Mouse (Mus musculus) megakaryocyte, adult 5-6 weeks (primary cell): ENCODE data around the gene Rnf187. TPM values are rescaled to one million over a fixed set of nuclear protein-coding genes. Genes with fewer than 3 reads are reported as not detected.
A peak's percentile ranks its signal among the peaks of the same experiment; 100 is the strongest.

ENCODE experiments used
- ATAC-seq: 2 replicates; pipeline ENCODE4 v1.8.0; 2016; ENCODE audit warnings: mild to moderate bottlenecking, inconsistent platforms; ENCODE audit not compliant: poor library complexity, severe bottlenecking
- total RNA-seq, 2 experiments: library from RNA; stranded (forward) in 1 of 2; stranded (reverse) in 1 of 2; fragments of 153-499, 151-499 nt in 1 of 2; fragments of 221-1000, 200-1000 nt in 1 of 2; gene quantifications; 2 replicates each; pipeline versions ENCODE4 v1.2.3 to v1.2.4; 2015 to 2017

The Rnf187 gene
- total RNA-seq (2015) (42.6 and 42.9 TPM in 2 replicates), total RNA-seq (2017) (49.7 and 61.7 TPM in 2 replicates)

DNA sequence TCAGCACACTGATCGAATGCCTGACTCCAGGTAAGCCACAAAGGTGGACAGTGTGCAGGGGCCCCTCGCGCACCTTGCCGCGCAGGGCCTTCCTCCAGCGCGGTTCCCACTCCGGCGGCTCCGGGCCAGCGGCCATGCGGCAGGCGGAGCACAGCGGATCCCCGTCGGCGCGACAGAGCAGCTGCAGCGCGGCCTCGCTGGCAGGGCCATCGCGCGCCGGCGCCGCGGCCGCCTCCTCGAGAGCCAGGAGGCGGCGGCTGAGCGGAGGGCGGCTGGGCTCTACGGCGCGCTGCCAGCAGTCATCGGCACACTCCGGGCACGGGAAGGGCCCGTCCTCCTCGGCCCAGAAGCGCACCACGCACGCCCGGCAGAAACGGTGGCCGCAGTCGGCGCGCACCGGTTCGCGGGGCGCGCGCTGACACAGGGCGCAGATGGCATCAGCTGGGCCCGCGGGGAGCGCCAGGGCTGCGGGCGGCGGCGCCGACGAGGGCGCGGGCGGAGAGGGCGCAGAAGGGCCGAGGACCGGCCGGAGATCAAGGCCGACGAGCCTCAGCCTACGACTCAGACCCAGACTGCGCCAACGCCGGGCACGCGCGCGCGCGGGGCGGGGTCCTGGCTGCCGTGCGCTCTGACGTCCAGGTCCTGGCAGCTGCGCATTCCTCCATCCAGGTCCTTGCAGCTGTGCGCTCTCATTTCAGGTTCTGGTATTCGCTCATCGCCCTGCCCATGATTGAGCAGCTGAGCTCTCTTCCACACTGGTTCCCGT lies at the start of gene Rnf187:
Rnf187 (minus strand) TSS at position 595 of the 766 bp plus-strand sequence.
- ATAC-seq, result peak; percentile 98

DNA sequence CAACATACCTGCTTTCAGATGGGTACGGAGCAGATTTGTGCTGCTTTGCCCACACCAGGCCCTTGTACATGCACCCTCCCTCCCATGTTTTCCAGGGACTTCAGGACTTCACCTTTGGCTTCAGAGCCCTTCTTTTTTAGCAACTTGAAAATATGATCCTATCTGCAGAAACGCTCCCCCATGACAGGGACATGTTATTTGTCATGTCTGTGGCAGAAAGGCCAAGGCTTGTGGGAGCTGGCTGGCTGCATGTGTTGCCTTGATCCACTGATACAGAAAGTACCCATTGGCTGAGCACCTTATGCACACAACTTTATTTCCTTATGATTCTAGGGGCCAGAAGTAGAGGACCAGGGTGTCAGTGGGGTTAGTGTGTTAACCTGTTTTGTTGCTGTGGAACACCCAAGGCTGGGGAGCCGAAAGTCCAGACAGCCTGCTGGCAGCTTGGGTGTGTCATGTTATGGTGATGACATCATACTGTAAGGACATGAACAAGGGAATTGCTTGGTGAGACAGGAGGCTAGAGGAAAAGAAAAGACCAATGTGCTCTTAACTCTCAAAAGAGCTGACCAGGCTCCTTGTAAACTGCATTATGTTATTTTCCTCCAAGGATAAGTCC lies 46.7 kb upstream of the Rnf187 start:
- no peak for ATAC-seq

DNA sequence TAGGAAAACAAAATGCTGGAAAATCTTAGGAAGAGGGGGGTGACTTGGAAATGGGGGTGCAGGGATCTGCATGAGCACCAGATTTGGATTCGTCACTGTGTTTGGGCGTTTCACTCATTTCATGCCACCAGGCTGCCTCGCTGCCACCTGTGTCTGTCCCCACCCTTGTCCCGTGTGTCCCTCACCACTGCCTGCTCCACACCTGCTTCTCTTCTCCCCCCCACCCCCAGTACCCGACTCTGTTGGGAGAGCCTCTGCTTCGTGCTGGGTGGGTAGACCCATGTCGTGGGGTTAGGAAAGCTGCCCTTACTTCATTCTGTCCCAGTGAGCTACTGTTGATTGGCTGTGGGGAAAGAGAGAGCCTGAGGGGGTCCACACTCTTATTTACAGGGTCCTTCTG lies 45.9 kb upstream of the Rnf187 start:
- ATAC-seq, result no peak

DNA sequence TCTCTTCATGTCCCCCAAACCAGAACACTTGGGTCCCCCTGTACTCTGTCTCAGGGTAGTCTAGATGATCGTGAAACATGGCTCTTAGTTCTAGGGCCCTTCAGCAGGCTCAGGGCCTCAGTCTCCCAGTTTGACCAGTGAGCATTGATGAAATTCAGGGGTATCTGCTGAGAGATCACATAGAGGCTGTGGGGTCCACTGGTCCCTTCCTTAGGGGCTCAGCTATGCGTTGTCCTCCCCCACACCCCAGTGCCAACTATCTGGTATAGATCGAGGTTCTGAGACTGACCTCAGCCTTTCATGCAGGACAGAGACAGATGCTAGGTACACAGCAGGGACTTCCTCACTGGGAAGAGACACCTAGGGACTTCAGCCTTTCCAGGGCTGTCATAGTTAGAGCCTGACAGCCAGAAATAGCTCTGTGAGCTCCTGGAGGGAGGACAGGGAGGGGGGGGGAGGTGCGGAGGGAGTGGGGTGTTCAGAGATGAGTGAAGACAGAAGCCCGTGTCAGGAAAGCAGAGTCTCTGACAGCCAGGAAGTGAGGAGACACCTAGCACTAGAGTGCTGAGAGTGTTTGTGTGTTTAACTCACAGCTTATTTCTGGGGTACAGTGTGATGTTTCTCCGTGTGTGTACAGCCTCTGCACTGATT lies 45.1 kb upstream of the Rnf187 start:
- ATAC-seq, result no peak

DNA sequence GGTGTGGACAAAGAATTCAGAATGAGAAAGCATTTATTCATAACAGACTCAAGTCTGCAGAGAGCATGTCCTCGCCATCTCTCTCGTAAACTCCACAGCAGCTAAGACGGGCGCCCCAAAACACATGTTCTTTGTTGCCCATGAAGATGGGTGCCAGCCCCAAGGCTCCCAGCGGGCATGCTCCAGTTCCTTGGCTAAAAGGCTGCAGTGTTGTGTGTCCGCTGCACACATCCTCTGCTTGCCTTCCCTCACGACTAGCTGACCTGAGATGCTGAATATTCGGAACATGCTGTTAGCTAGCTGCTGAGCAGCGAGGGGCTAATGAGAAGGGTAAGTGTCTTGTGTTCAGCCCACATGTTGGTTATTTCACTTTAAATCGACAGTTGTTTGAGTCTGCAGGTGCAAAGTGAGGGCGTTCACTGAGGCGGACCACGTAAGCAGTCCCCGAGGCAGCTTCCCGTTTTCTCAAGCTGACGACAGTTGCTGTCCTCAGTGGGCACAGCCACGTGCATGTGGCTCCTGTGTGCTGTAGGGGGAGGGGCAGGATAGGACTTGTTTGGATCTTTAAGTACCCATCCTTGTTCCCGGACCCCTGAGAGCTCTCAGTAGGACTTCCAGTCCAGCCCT lies 43.9 kb upstream of the Rnf187 start:
- peak; percentile 38; the same call in 1 of the 2 replicates for ATAC-seq

DNA sequence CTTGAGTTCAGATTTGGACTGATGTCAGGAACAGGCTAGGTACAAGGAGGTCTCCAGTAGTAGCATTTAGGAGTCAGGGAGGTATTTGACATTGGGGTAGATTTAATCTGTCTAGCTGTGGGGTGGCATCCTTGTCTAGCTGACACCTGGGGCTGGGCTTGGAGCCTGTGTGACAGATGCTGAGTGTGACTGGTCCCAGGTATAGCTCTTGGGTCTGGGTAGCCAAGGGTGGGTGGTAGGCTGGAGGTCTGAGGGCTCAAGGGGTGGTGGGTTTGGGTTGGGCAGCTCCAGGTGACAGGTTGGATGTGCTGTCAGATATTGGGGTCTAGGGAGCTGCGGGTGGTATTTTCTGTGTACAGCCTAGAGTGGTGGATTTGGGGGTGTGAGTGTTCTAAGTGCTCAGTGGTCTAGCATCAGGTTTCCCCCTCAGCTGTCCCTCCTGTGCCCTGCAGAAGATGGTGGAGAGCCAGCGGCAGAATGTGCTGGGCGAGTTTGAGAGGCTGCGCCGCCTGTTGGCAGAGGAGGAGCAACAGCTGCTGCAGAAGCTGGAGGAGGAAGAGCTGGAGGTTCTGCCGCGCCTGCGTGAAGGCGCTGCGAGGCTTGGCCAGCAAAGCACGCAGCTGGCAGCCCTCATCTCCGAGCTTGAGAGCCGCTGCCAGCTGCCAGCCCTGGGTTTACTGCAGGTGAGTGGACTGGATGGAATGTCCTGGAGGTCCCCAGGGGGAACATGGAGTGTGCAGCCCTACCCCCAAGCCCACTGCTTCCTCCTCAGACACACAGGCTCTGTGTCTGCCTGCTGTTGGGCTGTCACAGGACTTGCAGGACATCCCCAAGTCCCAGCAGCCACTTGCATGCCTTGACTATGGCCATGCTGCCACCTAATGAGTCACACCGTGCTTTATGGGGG lies 43.1 kb upstream of the Rnf187 start:
- peak; percentile 64 for ATAC-seq

DNA sequence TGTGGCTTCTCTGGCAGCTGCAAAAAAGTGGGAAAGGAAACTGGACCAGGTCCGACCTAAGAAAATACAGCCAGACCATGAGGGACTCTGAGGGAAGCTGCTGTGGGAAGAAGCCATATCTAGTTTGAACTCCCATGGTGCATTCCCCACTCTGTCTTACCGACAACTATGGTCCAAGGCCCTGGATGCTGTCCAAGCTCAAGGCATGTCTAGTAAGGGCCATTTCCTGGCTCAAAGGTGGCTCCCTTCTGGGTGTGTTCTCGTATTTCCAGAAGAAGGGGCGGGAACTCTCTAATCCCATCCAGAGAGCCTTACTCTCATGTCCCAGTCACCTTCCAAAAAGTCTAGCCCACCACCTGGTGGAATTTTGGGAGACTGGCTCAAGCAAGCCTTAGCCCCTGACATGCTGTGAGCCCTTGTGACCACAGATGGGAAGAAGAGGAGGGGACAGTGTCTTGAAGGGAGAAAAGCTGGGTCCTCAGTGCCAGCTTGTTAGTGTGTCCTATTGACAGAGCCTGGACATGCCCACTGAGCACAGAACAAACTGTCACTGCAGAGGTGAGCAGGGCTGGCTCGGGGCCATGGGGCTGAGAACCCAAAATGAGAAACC lies 41.8 kb upstream of the Rnf187 start:
- ATAC-seq, result no peak

DNA sequence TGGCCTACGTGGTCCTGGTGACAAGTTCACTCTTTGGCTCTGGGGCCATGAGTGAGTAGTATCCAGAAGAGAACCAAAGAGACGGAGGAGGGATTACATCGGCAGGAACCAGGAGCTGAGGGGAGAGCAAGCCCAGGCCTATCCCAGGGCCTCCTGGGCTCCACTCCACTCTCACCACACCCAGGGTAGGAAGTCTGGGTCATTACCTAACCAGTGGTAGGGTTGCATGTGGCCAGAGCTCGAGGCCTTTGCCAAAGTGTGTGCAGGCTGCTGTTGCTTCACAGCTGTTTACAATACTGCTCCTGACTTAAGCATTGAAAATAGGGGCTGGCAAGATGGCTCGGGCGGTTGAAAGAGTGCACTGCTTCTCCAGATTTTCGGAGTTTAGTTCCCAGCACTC lies 40.9 kb upstream of the Rnf187 start:
- ATAC-seq, result peak; percentile 59

DNA sequence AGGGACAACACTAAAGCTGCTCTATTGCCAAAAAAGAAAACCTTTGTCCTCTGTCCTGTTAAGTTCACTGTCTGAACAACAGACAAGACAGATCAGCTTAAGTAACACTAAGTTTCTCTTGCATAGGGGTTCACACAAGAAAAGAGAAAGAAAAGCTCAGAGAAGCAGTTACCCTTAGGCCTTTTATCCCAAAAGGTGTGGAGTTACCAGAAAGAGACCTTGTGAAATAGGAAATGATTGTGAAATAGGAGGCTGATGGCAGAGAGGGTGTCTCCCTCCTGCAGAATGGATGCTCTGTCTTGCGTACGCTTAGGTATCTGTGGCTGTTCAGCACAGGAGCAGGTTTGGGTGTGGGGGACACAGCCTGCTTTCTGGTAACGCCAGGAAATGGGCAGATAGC lies 40.5 kb upstream of the Rnf187 start:
- ATAC-seq, result peak; percentile 14; the same call in 1 of the 2 replicates

DNA sequence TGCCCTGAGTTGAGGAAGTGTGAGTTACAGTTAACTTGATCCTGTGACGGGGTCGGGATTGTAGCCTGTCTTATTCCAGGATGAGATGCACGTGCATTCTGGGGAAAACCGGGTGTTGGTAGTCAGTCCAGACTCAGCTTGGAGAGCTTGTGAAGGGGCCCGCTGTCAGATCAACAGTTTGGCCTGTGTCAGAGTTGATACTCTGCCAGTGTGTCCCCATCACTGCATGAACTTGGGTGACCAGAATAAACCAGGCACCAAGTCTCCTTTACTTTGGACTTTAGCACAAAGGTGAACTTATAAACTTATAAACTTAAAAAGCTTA lies 40.0 kb upstream of the Rnf187 start:
- no peak for ATAC-seq

DNA sequence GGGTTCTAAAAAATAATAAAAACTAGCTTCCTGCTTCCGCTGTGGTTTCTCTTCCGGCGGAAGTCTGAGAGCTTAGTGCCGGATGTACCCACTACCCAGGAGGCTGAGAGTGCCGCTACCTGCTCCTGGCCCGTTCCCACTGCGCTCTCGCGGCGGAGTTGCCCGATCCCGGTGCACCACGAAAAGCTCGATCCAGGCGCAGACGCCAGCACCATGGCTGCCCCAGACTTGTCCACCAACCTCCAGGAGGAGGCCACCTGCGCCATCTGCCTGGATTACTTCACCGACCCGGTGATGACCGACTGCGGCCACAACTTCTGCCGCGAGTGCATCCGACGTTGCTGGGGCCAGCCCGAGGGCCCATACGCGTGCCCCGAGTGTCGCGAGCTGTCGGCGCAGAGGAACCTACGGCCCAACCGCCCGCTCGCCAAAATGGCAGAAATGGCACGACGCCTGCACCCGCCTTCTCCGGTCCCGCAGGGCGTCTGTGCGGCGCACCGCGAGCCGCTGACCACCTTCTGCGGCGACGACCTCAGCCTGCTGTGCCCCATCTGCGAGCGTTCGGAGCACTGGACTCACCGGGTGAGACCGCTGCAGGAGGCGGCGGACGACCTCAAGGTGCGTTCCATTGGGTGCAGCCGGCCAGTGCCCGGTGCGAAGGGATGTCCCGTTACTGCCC lies 39.5 kb upstream of the Rnf187 start, which contains the start of gene Trim11:
Trim11 (plus strand) TSS at position 67 of the 679 bp plus-strand sequence.
- peak; percentile 42 for ATAC-seq

DNA sequence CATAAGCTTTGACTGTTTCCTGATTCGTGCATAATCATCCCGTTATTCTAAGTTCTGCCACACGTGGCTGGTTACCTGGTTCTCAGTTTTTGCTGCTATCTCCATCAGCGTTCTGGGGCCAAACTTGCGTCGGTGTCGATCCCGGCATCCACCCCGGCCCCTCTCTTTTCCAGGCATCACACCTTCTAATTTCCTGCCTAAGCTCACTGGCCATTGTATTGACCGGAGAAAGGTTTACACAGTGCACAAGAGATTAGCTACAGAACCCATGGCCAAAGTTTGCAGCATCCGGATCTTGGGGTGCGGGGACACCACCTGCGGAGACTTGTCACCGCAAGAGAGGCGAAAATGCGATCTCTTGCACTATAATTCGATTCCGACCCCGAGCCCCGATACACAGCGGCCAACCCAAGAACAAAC lies 38.9 kb upstream of the Rnf187 start:
- ATAC-seq, result peak; percentile 16; the same call in 1 of the 2 replicates

DNA sequence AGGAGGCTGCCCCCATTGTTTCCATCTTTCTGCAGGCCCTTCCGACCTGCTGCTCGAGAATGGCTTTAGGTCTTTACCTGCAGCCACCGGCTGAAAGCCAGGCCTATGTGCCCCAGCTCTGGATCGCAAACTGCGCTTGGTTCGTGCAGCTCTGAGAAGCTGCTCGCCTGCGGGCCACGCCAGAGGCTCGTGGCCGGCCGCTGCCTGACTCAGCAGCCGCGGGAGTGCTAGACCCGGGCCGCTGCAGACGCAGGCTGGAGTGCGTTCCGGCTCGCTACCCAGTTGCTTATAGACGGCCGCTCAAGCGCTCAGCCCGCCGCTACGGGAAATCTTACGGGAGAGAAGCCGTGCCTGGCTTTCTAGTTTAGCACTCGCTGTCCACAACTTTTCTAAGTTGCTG lies 38.4 kb upstream of the Rnf187 start:
- ATAC-seq, result peak; percentile 34; the same call in 1 of the 2 replicates

DNA sequence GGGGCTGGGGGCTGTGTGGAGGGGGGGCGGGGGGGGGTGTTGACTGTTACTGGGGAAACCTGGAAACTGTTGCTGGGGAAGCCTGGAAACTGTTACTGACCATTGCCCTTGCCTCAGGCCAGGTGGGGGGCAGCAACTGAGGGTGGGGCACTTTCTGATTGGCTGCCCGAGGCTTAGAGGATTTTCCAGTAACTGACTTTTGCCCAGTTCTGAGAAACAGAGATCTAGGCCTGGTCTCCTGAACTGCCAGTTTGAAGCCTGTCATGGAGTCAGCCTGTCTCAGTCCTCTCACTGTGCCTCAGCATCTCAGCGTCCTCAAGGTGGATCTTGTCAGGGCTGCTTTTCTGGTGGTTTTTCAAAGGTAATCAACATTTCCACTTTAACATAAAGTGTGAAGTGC lies 35.7 kb upstream of the Rnf187 start:
- no peak for ATAC-seq

DNA sequence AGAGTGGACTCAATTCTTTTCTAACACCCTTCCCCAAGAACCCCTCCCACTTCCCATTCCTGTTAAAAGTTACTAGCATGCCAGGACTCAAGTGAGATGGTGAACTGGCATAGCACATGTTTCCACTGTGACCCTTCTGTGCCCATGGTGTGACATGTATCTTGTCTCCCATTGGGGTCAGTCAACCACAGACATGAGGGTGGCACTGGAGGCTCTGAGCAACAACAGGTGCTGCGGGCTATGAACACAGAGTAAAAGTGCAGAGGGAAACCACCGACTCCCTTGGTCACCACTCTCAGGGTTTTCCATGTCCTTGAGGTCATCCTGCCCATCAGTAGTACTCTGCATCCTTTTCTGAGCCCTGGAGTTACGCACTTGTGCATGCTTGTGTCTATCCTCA lies 33.1 kb upstream of the Rnf187 start:
- ATAC-seq, result no peak

DNA sequence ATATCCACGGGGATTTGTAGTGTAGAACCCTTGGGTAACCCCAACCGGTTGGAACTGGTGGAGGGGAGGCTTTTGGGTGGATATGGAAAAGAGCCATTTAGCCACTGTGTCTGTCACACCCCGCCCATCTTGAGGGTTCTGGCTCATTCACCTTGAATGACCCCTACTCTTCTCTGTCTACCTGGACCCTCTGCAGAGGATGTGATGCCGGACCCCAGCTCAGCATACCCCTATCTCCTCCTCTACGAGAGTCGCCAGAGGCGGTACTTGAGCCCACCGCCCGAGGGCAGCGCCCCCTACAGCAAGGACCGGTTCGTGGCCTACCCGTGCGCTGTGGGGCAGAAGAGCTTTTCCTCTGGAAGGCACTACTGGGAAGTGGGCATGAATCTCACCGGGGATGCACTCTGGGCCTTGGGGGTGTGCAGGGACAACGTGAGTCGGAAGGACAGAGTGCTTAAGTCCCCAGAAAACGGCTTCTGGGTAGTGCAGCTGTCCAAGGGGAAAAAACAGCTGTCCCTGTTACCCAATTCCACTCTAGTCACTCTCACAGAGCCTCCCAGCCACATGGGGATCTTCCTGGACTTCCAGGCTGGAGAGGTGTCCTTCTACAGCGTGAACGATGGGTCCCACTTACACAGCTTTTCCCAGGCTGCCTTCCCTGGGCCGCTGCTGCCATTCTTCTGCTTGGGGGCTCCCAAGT lies 32.3 kb upstream of the Rnf187 start:
- no peak for ATAC-seq

DNA sequence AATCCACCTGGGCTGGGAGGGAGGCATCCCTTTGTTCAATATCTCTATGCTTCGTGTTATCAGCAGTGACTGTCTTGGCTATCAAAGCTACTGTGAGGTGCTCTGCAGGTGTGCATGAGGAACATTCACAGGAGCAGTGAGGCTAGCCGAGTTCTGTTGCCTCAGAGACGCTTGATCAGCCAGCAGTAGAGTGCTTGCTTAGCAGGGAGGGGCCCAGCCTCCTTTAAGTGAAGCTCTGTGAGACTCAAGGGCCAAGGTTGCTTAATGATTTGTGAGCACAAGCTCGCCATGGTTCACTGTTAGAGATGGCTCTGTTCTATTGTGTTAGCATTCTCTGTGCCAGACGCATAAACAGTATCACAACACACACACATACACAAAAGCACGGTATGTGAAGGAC lies 30.9 kb upstream of the Rnf187 start:
- ATAC-seq, result no peak

DNA sequence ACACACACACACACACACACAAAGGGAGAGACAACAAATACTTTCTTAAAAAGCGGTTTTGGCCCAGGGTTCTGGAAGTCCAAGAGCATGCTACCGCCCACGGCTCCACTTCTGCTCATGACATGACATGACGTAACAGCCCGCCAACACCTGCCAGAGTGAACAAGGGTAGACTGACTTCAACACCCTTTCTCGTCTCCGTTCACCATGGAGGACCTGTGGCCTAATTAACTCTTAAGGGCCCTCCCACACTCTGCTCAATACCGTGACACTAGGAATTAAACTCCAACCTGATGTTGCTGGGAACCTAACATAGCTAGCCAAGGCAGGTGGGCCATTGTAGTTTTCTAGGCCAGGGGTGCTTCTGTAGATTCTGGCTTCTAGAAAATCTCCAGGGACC lies 30.3 kb upstream of the Rnf187 start:
- no peak for ATAC-seq

DNA sequence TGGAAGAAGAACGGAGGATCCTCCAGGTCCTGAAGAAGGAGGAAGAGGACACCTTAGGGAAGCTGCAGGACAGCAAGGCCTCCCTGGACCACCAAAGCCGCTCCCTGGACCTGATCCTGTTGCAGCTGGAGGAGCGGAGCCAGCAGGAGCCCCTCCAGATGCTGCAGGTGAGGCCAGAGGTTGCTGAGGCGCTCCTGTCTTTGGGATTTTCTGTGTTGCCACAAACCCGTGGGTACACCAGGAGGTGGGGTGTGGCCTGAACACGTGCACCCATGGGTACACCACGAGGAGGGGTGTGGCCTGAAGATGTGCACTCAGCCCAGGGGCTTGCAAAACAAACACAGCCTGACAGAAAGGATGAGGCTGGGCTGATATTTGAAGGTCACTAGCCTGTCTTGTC lies 29.8 kb upstream of the Rnf187 start:
- ATAC-seq, result no peak
